Mouse (Mus musculus) olfactory bulb, adult 2 months (tissue): ENCODE results near the gene Togaram1. TPM values are rescaled to one million over a fixed set of nuclear protein-coding genes. Genes with fewer than 3 reads are reported as not detected.
A peak's percentile ranks its signal among the peaks of the same experiment; 100 is the strongest.

ENCODE experiments used
- H3K27ac ChIP-seq: fragments of 200-500 bp; 2 replicates; pipeline ENCODE4 v1.5.1; 2012; ENCODE audit warnings: low read depth, low read length; ENCODE audit not compliant: insufficient read depth
- H3K4me1 ChIP-seq: fragments of 200-500 bp; 2 replicates; pipeline ENCODE4 v1.6.1; 2012; ENCODE audit warnings: low read length; ENCODE audit not compliant: control insufficient read depth, insufficient read depth
- H3K4me3 ChIP-seq: fragments of 200-500 bp; 2 replicates; pipeline ENCODE4 v1.5.1; 2012; ENCODE audit warnings: mild to moderate bottlenecking, low read depth, low read length, moderate library complexity; ENCODE audit not compliant: insufficient read depth
- CTCF ChIP-seq: fragments of 200-500 bp; IDR thresholded peaks from 2 replicates; pipeline ENCODE4 v1.5.1; 2012; ENCODE audit warnings: low read depth, mild to moderate bottlenecking, low read length, moderate library complexity; ENCODE audit not compliant: insufficient read depth
- POLR2A ChIP-seq: fragments of 200-500 bp; IDR thresholded peaks from 2 replicates; pipeline ENCODE4 v1.6.1; 2012; ENCODE audit warnings: mild to moderate bottlenecking, low read depth, low read length, moderate library complexity; ENCODE audit not compliant: insufficient read depth
- WGBS: fragments of 180-500 bp; shearing (Covaris S2); methylation state at CpG from one replicate; pipeline ENCODE4 v1.1.7; 2018; 5-methylcytosine and 5-hydroxymethylcytosine counted together
- polyA plus RNA-seq: library from polyadenylated mRNA; stranded (reverse); fragments of >200 nt; gene quantifications from 2 replicates; pipeline ENCODE4 v1.2.4, GENCODE M21; 2012; ENCODE audit warnings: low replicate concordance; ENCODE audit not compliant: missing spikeins, insufficient read depth, insufficient read length

Togaram1 gene
- 114 TPM in 1 of 2 replicates, not detected in the other for polyA plus RNA-seq

- peak within 1 kb of the TSS; percentile 68 for H3K27ac ChIP-seq
- 0 out of 2 replicates have a peak, but pooled peaks cover 2% of the 10 kb centered on the region for H3K4me1 ChIP-seq
- TF ChIP-seq POLR2A (peak; percentile 94), CTCF (no peak)
- H3K4me3 ChIP-seq: peak within 1 kb of the TSS; percentile 76
- under 1% methylated on average over 45 of the region's 45 CpGs for WGBS
These were observed at the start of gene Togaram1, which contains the start of gene Klhl28 for GRCm38 (mm10) chr12:64965124-64966026. Gene Togaram1 (plus strand): TSS chr12:64965804. Gene Klhl28 (minus strand): TSS chr12:64965534.

GRCm38 (mm10) chr12:64916735-64917134 lies 48.9 kb upstream of the Togaram1 start:
- TF ChIP-seq CTCF (no peak), POLR2A (no peak)
- Histone ChIP-seq H3K27ac (no peak overlapping the region), H3K4me1 (no peaks in the 10 kb centered on the region), H3K4me3 (no peak overlapping the region)

DNA sequence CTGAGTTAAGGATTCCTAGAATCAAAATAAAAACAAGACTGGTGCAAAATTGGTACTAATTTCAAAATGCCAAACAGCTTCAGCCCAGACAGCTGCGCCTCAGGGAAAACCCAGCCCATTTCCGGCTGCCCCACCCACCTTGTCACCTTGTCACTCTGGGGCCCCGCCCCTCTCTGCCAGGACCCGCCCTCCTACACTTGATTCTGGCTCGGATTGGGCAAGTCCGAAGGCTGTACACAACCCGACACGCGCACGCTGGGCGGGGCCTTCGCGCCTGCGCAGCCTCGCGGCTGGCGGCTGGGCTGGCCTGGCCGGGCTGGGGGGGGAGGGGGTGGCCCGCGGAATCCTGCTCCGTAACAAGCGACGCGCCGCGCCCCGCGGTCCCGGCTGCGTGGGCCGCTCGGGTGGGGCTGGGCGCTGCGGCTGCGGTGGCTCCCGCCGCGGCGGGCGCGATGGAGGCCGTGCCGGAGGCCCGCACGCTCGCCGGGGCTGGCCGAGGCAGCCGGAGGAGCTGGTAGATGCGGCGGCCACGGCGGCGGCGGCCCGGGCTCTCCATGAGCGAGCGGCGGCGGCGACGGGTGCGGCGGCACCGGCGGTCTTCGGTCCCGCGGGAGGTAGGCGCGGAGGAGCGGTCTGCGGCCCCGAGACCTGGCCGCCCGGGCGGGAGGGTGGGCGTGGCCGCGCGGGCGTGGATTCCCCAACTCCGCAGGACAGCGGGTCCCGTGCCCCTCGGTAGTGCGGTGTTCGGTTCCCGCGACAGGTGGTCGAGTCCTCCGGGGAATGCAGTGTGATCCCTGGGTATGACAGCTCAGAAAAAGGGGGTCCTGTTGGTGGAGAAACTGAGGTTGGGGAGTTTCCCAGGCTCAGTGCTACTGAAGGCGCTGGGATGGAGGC lies 47.8 kb upstream of the Togaram1 start, which contains the start of gene Gm527:
Gene Gm527 (plus strand): TSS at position 329 of the 894 bp plus-strand sequence.
- peak within 1 kb of the TSS; percentile 95 for H3K4me3 ChIP-seq
- no peaks in the 10 kb centered on the region for H3K4me1 ChIP-seq
- 1% methylated on average over 91 of the region's 93 CpGs for WGBS
- TF ChIP-seq CTCF (no peak), POLR2A (peak; percentile 54; the same call in 1 of the 2 replicates)
- H3K27ac ChIP-seq: no peak within 1 kb of the TSS

DNA sequence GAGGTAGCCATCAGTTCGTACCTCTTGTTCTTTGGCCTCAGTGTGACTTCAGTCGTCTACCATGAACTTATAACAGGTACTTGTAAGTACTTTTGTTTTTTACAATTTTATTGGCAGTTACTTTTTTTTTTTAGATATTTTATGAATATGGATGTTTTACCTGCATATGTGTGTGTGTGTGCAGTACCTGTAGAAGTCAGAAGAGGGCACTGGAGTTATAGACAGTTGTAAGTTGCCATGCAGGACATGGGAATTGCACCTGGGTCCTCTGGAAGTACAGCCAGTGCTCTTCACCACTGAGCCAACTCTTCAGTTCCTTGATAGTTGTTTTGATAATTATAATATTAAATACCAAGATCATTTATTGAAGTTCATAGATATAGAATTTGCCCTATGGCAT lies 28.1 kb upstream of the Togaram1 start:
- Histone ChIP-seq H3K4me3 (no peak overlapping the region), H3K27ac (no peak overlapping the region), H3K4me1 (no peaks in the 10 kb centered on the region)
- no peak for TF ChIP-seq CTCF
- TF ChIP-seq POLR2A: no peak
- 95% methylated on average over 2 of the region's 2 CpGs for WGBS

DNA sequence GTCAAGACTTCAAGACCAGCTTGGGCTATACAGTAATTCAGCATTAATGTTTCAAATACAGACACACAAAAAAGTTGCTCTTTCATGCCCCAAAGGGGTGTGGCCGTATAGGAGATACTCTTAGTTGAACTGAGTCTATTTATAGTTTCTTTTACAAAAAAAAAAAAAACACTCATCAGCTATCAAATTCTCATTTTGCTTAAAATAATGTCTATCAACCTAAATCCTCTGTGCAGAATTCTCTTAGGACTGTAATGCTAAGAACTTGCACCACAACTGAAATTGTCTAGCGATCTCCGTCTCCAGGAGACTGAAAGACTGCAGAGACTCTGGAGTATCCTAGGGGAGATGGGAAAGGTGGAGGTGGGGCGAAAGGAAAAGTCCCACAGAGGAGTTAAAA lies 1.0 kb upstream of the Togaram1 start:
- 21% methylated on average over 4 of the region's 4 CpGs for WGBS
- peak overlapping the region; percentile 59 for H3K4me3 ChIP-seq
- TF ChIP-seq POLR2A (no peak), CTCF (no peak)

DNA sequence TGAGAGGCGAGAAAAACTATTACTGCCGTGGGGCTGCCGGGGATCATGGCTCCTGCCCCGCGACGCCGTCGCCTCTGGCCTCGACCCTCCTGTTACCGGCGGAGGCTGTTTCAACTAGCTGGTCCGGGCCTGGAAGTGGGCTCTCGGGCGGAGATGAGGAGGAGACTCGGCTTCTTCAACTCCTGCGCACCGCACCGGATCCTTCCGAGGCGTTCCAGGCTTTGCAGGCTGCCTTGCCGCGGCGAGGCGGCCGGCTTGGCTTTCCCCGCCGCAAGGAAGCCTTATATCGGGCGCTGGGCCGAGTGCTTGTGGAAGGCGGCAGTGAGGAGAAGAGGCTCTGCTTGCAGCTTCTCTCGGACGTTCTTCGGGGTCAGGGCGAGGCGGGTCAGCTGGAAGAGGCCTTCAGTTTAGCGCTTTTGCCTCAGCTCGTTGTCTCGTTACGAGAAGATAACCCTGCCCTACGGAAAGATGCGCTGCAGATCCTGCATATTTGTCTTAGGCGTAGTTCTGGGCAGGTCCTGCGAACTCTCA lies 562 bp downstream of the Togaram1 start:
- TF ChIP-seq POLR2A (no peak), CTCF (no peak)
- Histone ChIP-seq H3K4me3 (peak overlapping the region; percentile 76), H3K27ac (peak overlapping the region; percentile 68), H3K4me1 (0 out of 2 replicates have a peak, but pooled peaks cover 2% of the 10 kb centered on the region)
- WGBS: under 1% methylated on average over 44 of the region's 44 CpGs

More for the DNA sequence above, 1.0 kb upstream of the Togaram1 start:
- H3K4me1 ChIP-seq: no peaks in the 10 kb centered on the region
- H3K27ac ChIP-seq: no peak overlapping the region

GRCm38 (mm10) chr12:64966652-64967435 lies 1.2 kb downstream of the Togaram1 start:
- H3K27ac ChIP-seq: no peak overlapping the region
- 0 out of 2 replicates have a peak, but pooled peaks cover 2% of the 10 kb centered on the region for H3K4me1 ChIP-seq
- under 1% methylated on average over 19 of the region's 19 CpGs for WGBS
- no peak for TF ChIP-seq POLR2A
- TF ChIP-seq CTCF: no peak
- H3K4me3 ChIP-seq: peak overlapping the region; percentile 76

DNA sequence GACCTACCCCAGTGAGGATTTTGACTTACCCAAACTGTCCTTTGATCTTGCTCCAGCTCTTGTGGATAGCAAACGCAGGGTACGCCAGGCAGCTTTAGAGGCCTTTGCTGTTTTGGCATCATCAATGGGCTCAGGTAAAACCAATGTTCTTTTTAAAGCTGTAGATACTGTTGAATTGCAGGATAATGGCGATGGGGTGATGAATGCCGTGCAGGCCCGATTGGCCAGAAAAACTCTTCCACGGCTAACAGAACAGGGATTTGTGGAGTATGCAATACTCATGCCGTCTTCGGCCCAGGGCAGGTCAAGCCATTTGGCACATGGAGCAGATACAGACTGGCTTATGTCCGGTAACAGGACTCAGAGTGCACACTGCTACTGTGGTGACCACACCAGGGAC lies 1.9 kb downstream of the Togaram1 start:
- WGBS: 0% methylated on average over 9 of the region's 9 CpGs
- Histone ChIP-seq H3K4me3 (peak overlapping the region; percentile 51), H3K27ac (no peak overlapping the region), H3K4me1 (0 out of 2 replicates have a peak, but pooled peaks cover 2% of the 10 kb centered on the region)
- TF ChIP-seq CTCF: no peak
- TF ChIP-seq POLR2A: no peak
